Mouse (Mus musculus): Measurements from ENCODE around the gene Ppp4r1.
A peak's percentile ranks its signal among the peaks of the same experiment; 100 is the strongest.

Gene Ppp4r1

DNA sequence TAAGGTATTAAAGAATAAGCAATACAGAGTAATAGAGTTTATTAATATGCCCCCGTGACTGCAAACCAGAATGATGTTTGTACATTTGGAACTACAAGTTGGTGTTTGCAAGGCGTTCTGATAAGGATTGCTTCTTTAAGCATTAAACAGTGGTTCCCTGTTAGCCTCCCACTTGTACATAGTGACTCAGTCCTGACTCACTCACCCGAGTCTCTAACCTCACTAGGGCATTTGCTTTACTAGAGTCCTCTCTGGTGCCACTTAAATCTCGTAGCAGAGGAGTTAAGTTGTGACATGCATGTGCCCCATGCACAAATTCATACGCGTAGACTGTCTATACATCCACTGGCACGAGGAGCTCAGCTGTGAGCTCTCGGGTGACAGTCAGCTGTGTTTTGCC, 31.4 kb downstream of the Ppp4r1 start:
- no peak for DNase-seq

DNA sequence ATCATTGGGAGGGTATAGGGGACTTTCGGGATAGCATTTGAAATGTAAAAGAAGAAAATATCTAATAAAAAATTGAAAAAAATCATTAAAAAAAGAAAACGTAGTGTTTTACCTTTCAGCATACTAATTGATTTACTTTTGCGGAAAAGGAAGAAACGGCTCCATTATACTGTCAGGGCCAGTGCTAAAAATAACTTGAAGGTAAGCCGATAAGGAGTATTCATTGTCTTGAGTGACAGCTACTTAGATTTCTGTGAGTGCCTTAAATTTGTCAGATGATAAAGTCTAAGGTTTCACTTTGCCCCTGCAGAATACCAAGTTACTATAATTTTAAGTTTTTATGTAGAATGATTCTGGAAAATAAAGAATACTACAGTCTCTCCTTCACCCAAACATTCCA, 37.8 kb downstream of the Ppp4r1 start:
- no peak for DNase-seq

DNA sequence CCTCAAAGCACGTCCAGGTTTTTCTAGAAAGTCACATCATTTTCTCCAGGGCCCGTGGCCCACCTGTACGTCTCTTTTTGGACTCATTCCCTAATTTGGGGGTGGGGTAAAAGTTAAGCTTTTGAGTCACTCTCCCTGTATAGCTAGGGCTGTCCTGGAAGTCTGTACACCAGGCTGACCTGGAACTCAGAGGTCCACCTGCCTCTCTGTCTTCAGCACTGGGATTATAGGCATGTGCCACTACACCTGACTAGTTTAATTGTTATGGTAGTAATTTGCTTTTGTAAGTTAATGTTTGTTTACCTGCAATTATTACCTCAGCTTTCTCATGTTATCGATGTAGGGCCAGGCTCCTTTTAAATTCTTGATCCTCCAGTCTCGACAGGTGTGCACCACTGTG, 40.0 kb downstream of the Ppp4r1 start:
- peak in 1 of 2 experiments; percentile 37 for DNase-seq

DNA sequence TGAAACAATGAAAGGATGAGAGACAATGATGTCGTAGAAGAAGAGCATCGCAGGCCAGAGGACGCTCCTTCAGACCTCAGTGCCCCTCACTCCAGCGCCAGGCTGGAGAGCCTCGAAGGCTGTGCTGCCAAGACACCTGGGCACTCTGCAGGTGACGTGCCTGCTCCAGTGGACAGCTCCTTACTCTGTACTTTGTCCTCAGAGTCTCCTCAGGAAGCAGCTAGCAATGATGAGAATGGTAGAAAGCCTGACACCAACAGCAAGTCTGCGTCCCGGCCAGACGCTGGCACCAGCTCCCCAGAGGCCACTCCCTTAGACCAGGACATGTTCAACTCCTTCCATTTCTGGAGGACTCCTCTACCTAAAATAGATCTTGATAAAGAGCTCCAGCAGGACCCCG, 41.9 kb downstream of the Ppp4r1 start:
- peak; percentile 23 to 51 for DNase-seq

DNA sequence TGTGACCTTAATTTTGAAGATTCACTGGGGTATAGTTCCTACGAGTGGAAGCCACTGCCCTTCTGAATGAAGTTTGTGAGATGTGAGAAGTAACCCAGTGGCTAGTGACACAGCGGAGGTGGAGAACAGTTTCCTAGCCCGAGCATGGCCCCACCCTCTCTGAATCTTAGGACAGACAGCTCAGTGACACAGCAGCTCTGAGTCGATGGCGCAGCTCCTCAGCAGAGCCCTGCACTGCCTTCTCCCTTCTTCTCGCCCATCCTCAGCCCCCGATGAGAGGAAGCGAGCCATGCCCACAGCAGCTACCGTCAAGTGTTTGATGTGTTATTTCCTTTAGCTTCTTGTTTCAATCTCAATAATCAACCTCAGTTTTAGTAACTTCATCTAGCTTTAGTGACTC, 43.9 kb downstream of the Ppp4r1 start:
- peak in 1 of 2 experiments; percentile 26 for DNase-seq

DNA sequence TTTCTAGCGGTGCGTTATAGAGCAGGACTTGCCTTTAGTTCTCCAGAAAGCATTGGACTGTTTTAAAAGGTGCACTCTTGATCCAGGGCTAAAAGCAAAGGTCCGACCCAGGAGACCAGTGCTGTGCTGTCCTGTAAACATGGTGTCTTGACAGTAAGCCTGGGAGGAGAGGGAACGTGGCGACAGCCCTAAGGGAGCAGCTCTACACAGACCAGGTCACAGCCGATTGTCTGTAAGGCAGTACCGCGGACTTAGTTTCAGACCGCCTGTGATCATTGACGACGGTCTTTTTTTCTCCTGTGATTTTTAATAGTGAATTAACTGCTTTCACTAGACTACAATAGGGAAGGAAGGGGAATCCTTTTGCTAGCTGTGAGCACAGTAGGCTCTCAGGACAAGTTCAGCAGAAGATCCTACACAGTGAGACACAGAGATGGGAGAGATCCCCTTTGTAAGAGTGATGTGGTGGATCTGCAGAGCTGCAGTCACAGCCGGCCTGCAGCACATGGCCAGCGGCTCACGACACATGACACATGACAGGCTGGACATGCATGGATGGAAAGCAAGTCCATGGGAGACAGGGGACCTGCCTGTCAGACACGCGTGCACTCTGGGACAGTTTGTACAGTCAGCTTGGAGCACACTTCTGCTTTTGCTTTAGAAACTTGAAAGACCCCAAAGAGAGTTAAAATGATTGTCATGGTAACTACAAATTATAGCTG, 44.9 kb downstream of the Ppp4r1 start:
- DNase-seq: peak in 1 of 2 experiments; percentile 22

DNA sequence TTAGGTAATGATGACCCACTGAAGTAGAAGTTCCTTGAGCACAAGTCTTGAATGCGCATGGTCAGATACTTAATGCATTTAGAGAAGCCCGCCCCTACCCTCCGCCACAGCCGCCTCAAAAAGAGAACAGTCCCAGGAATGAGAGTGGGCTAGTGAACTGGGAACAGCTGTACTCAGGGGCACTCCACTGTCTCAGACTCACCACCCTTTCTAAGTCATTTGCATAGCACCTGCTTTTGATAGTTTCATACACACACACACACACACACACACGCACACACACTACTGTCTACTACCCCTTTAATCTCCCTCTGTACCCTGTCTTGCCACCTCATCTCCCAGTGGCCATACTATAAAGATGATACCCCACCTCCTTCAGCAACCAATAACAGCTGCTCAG, 45.5 kb downstream of the Ppp4r1 start:
- peak in 1 of 2 experiments; percentile 3 for DNase-seq

DNA sequence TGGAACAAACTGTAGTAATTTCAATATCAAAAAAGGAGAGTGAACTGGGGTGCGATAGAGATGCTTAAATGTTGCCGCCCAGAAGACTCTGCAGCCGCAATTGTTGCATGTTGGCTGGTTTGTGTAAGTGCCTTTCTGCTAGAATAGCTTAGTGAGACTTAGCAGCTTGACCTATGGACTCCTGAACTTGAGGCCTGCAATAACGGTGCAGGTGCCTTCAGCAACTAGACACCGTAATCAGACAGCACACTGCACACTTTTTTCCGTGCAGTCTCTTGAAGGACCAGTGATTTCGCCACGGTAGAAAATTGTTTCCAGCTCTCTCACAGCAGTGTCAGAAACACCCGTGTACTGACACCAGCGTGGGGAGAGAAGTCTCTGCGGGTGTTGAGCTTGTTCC, 46.6 kb downstream of the Ppp4r1 start:
- peak; percentile 31 to 57 for DNase-seq

DNA sequence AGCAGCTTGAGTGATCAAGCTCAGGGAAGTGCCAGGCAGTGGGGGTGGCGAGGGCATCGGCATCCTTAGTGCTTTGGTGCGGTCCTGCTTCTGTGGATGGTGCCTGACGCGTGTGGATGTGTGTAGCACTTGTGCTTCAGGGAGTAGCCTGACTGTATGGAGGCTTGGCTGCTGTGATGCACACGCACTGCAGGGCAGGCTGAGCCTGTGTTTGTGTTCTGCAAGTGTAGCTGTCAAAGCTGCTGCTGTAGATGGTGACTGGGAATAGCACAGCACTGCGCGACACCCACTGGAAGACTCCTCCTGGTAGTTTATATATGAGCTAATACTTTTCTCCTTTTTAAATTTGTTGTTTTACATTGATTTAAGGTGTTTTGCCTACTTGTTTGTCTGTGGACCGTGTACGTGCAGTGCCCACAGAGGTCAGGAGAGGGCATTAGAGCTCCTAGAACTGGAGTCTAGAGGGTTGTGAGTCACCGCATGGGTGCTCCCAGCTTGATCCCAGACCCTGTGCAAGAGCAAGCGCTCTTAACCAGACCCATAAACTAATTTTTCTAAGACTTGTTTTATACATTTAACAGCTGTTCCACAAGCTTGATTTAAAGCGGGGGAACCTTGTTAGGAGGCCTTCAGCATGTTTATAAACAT, 48.0 kb downstream of the Ppp4r1 start:
- DNase-seq: peak; percentile 24 to 32

DNA sequence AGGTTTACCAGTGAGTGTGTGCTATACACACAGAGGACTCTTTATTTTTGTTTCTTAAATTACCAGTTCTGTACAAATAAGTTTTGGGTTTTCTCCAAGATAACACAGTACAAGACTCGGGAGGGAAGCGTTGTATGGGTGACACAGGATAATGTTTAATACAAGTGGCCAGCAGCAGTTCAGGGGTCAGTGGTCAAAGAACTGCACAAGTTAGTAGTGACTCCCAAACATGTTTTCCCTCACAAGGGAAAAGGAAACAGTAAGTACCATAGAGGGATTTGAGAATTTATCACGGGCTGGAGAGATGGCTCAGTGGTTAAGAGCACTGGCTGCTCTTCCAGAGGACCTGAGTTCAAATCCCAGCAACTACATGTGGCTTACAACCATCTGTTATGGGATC, 51.5 kb downstream of the Ppp4r1 start:
- peak in 1 of 2 experiments; percentile 23 for DNase-seq

DNA sequence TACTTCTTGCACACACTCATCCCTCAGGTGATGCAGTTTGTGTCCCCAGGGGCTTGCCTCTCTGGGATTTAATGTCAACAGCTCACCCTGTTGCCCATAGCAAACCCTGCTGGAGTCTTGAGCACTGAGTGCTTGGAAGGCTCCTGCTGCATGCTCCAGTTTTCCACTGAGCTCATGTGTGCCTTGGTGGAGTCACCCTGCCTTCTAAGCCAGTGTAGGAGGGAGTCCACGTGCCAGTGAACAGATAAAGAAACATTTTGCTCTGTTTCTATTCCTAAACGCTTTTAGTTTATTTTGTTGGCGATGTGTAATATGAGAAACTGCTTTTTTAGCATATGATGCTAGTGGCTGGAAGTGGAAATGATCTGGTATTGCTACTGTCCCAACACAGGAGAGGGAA, 54.4 kb downstream of the Ppp4r1 start:
- DNase-seq: no peak

DNA sequence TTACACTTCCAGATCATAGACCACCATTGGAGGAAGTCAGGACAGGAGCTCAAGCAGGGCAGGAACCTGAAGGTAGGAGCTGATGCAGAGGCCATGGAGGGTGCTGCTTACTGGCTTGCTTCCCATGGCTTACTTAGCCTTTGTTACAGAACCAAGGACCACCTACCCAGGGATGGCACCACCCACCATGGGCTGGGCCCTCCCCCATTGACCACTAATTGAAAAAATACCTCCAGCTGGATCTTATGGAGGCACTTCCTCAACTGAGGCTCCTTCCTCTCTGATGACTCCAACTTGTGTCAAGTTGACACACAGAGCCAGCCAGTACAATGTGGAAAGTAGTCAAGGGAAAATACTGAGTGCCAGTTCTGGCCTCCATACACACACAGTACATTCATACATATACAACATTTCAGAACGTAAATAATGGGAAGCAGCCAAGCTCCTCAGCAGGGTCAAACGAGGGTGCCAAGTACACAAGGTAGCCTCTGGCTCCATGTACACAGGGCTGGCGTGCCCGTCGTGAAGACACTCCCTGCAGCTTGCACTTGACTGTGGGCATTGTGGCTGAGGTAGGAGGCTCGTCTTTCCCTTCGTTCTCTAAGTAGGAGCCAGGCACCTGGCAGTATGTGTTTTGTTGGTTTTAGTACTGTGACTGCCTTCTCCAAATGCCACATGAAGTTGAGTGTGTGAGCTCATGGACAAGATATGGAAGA, 57.3 kb downstream of the Ppp4r1 start:
- DNase-seq: peak in 1 of 2 experiments; percentile 19

DNA sequence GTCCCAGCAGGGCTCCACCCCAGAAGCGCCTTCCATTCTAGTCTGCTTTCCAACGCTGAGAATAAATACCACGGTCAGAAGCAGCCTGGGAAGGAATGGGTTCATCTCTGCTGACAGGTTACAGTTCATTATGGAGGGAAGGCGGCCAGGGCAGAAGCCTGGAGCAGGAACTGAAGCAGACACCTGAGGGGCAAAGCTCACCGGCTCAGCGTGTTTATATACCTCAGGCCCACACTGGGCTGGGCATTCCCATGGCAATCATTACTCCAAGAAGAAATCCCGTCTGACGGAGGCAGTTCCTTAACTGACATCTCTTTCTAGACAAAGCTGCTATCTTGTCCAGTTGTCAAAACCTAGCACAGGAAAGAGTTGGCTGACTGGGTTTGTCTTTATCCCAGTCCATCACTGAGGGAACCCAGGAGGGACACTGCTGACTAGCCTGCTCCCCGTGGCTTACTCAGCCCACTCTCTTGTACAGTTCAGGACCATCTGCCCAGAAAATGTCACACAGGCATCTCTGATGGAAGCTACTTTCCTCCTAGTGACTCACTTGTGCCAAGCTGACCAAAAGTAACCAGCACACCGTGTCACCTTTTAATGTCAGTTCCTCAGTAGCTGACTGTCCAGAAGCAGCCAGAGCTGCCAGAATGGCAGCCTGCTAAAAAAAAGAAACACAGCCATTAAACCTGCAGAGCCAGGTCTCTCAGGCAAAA, 60.5 kb downstream of the Ppp4r1 start:
- DNase-seq: peak; percentile 45 to 64

DNA sequence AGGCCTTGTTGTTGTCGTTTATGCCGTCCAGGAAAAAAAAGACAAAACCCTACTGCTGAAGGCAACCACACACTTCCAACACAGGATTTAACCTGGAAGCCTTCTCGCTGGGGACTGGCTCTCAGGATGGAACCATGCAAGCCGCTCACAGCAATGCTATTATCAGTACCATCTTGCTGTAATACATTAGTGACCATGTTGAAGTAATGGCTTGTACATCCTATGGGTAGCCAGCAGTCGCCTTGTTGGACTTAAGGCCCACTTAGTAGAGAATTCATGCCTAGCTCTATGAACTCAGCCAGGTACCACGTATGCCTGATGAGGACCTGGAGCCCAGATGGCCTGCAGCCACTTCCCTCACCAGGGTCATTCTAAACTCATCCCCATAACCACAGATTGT, 63.0 kb downstream of the Ppp4r1 start:
- no peak for DNase-seq

DNA sequence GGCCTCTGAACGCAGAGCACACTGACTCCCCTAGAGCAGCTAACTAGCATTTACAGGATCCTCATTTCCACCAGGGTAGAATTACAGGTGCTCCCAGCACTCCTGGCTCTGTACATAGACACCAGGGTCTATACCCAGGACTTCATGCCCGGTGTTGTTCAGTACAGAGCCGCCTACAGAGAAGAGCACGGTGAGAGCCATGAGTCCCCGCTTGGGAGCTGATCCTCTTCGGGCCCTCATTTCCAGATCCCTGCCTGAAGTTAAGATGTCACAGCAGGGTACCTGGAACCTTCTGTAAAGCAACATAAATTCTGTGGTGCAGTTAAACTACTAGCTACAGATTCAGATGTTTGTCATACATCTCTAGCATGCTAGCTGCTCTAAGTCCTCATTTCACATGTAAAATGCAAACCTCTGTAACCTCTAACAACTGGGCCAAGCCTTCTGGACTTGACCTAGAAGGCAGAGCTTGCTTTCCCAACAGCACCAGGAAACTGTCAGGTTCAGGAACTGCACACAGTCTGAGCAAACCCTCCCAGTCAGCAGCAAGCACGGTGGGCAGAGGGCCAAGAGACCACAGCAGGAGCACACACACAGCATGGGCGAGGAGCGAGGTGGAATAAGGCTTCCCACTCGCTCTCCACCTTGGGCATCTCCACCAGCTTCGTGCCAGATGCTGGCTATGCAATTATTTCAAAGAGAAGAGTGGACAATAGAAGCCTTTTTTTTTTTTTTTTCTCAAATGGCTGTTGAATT, 65.5 kb downstream of the Ppp4r1 start:
- DNase-seq: peak in 1 of 2 experiments; percentile 36

DNA sequence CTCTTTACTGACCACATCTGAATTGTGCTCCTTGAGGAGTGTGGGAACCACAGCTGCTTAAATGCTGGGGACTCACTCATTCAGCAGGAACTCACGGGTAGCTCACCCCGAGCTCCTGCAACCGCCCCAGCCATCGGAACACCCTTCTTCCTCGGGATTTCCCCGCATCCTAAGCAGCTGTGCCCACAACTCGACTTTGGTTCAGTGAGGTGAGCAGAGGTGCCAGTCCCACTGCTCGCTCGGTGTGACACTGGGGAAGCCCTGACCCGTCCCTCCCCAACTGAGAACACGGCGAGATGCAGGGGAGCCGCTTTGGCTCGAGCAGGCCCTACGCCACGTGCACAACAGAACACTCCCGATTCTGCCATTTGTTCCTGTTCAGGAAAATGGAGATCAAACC, 68.1 kb downstream of the Ppp4r1 start:
- no peak for DNase-seq

DNA sequence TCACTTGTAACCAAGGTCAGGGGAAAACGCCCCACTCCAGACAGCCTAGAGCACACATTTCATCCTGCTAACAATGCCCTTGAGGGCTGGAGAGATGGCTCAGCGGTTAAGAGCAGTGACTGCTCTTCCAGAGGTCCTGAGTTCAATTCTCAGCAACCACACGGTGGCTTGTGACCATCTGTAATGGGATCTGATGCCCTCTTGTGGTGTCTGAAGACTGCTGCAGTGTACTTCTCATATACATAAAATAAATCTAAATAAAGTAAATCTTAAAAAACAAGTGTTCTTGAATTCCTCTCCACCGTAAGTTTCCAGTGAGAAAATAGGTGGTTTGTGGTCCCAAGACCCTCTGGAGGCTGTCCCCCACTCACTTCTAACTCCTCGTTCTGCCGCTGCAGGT, 69.4 kb downstream of the Ppp4r1 start:
- DNase-seq: no peak

DNA sequence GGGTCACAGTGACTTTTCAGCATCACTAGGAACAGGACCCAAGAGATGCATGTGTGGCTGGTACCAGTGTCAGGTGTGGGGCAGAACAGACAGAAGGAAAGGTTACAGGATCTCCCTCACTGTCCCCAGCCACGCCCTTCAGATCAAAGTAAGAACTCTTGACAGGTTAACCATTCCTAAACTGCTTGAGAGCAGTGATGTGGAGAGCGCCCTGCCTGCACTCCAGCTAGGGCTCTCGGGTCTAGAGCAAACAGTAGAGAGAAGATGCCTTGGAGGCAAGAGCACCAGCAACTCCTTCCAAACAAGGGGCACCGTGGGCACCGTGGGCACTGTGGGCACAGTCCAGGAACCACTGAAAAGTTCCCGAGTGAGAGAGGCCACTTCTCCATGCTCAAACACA, 71.0 kb downstream of the Ppp4r1 start:
- DNase-seq: peak; percentile 19 to 42

DNA sequence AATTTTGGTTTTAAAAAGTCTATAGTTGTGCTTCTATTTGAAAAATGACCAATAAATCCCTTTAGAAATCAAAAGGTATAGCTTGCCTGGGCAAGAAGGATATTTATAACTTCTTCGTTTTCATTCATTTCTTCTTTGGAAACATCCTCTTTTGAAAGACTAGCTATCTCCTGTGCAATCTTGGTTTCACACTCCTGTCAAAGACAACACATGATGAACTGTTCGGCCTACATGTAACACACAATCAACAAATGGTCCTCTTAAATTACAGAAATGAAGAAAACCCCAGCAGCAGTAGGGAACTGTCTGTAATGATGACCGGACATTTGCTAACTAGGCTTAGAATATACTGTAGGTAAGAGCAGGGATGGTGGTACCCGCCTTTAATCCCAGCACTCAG, 71.6 kb downstream of the Ppp4r1 start:
- DNase-seq: no peak

DNA sequence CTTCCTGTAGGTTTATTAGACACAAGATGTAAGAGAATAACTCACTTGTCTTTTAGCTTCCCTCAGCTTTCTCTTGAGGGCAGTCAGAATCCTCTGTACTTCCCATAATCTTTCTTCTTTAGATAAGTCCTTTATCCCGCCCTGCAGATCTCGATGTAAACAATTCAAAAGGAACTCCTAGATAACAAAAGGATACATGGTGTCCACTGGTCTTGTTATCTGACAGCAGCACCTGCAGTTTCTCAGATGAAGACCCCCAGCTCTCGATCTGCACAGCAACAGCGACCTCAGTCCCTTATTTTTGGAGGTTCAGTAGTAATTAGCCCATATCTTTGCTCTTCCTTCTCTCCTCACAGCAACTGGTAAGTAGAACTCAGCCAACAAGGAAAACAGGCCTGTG, 75.2 kb downstream of the Ppp4r1 start:
- DNase-seq: no peak

DNA sequence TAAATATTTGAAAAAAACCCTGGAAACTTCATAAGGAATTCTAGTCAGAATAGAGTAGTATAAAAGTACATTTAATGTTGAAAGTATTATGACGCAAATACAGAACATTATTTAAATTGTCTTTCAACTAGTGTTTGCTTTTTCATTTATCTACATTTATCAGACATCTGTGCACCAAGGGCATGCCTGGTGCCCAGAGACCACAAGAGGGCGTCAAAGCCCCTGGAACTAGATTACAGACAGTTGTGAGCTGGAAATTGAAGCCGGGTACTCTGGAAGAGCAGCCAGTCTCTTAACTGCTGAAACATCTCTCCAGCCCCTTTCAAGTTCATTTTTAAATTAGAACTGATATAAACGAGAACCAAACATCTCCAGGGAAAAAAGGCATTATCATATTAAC, 80.2 kb downstream of the Ppp4r1 start:
- DNase-seq: peak in 1 of 2 experiments; percentile 47

DNA sequence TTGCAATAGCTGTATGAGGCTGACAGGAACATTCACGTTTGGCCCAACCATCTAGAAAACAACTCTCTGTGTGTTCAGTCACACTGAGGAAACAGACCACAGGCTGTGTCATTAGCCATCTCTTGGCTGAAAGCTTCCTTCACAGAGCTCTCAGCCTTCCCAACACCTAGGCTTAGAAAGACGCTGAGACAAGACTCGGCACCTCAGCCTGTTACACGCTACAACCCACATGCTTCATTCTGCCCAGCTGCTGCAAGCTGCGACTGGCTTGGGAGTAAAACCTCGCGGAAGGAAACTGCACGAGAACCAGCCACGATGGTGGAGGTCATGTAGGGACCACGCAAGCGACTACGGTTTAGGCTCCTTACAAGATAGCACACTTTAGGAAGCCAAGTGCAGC, 81.5 kb downstream of the Ppp4r1 start:
- no peak for DNase-seq

DNA sequence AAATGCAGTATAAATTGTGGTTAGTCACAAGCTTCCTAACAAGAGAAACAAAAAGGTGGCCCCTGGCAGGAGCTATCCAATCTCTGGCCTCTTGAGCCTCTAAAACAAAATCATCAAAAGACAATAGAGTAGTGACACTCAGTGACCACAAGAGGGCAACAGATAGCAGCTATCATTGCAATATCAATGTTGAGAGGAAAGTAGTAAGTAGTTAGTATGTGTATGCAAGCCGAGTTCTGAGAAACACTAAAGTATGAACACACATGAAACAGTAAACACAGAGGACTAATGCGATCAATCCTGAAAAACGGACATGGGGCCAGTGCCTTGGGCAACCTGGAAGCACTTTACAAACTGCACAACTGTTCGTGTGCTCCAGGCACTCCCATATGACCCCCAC, 82.4 kb downstream of the Ppp4r1 start:
- DNase-seq: peak in 1 of 2 experiments; percentile 36

Data from kidney, postnatal 25 days (tissue).